8 mouse cellular contexts compared by ENCODE assay signal in genomic region chr17:28420229-28421051, GRCm38 (mm10). TPM values are rescaled to one million over a fixed set of nuclear protein-coding genes. Genes with fewer than 3 reads are reported as not detected.
DNase-seq lines count a peak whose midpoint lies in the region; ATAC-seq lines count a peak whose summit lies in the region.

No protein-coding gene starts in this region.

- peak; percentile 77 for ATAC-seq in granulocyte monocyte progenitor cell, adult 5-6 weeks (replicated peaks; ENCODE audit: poor library complexity, severe bottlenecking)
- ATAC-seq in limb, embryonic 12.5 days (ENCODE audit: insufficient number of reproducible peaks, insufficient read depth, low FRiP score, low TSS enrichment, low read depth), result no peak
- no peak for ATAC-seq in stomach, embryonic 15.5 days (ENCODE audit: insufficient read depth, low FRiP score, low read depth)

- no peaks in the 10 kb centered on the region for H3K9me3 ChIP-seq in limb, embryonic 12.5 days
- no peaks in the 10 kb centered on the region for H3K9me3 ChIP-seq in stomach, embryonic 15.5 days

- H3K4me3 ChIP-seq in limb, embryonic 12.5 days (replicated peaks), result no peak overlapping the region
- no peak overlapping the region for H3K4me3 ChIP-seq in stomach, embryonic 15.5 days (replicated peaks)

- H3K9ac ChIP-seq in limb, embryonic 12.5 days (replicated peaks), result no peak overlapping the region
- H3K9ac ChIP-seq in stomach, embryonic 15.5 days, result no peak overlapping the region

- no peak overlapping the region for H3K4me2 ChIP-seq in limb, embryonic 12.5 days
- H3K4me2 ChIP-seq in stomach, embryonic 15.5 days, result no peak overlapping the region

- WGBS in limb, embryonic 12.5 days, result 32% methylated on average over 12 of the region's 12 CpGs
- WGBS in stomach, embryonic 15.5 days, result 47% methylated on average over 12 of the region's 12 CpGs

- H3K4me1 ChIP-seq in limb, embryonic 12.5 days (replicated peaks), result peaks cover 13% of the 10 kb centered on the region
- H3K4me1 ChIP-seq in stomach, embryonic 15.5 days, result peaks cover 14% of the 10 kb centered on the region; the same call in 1 of the 2 replicates

- peaks cover 11% of the 10 kb centered on the region; the same call in 1 of the 2 replicates for H3K36me3 ChIP-seq in limb, embryonic 12.5 days
- no peaks in the 10 kb centered on the region for H3K36me3 ChIP-seq in stomach, embryonic 15.5 days

- DNase-seq in ovary, adult 18-20 months (ENCODE audit: low spot score), result peak; percentile 45
- DNase-seq in ovary, postnatal 14 days (ENCODE audit: low spot score), result no peak
- no peak for DNase-seq in spleen, adult 12 weeks (ENCODE audit: low spot score)
- DNase-seq in ovary, postnatal 36 days (ENCODE audit: low spot score), result no peak
- no peak for DNase-seq in ovary, postnatal 10 days (ENCODE audit: low spot score)

- peak overlapping the region; percentile 47; the same call in 1 of the 2 replicates for H3K27ac ChIP-seq in limb, embryonic 12.5 days
- peak overlapping the region; percentile 48; the same call in 1 of the 2 replicates for H3K27ac ChIP-seq in stomach, embryonic 15.5 days

- H3K27me3 ChIP-seq in limb, embryonic 12.5 days, result no peaks in the 10 kb centered on the region
- H3K27me3 ChIP-seq in stomach, embryonic 15.5 days (replicated peaks), result no peaks in the 10 kb centered on the region

RNA-seq across cellular contexts. Expression of gene Tulp1, which starts 55.4 kb away (rescaled TPM):
- total RNA-seq in granulocyte monocyte progenitor cell, adult 5-6 weeks (2014; fragmentation: Nextera tagmentation), result not detected in 2 replicates
- 0.69 TPM in 1 of 2 replicates, not detected in the other for total RNA-seq in granulocyte monocyte progenitor cell, adult 5-6 weeks (2017)
- 6.3 and 8.6 TPM in 2 replicates for polyA plus RNA-seq in limb, embryonic 12.5 days (2016; fragmentation: Nextera tagmentation; extraction: Ambion mirVana)
- polyA plus RNA-seq in stomach, embryonic 15.5 days (2015; fragmentation: Nextera tagmentation; extraction: Ambion mirVana), result 4.2 and 5.0 TPM in 2 replicates
